Mouse (Mus musculus) megakaryocyte, embryonic 14.5 days (primary cell): Measurements from ENCODE around the gene Rarres1.

ENCODE experiments used
- FLI1 ChIP-seq: IDR thresholded peaks from 2 replicates; pipeline ENCODE4 v1.6.1; 2012; ENCODE audit warnings: low read length, inconsistent platforms, mixed read lengths
- GATA1 ChIP-seq: IDR thresholded peaks from 3 replicates; pipeline ENCODE4 v1.6.1; 2012; ENCODE audit warnings: mixed read lengths, low read length, inconsistent platforms, borderline replicate concordance

- TF ChIP-seq GATA1 (no peak), FLI1 (no peak)
Measured at GRCm38 (mm10) chr3:67473438-67473837, 41.9 kb downstream of the Rarres1 start.
